Mouse (Mus musculus) heart, postnatal 4 days (tissue): ENCODE measurements around the gene Clnk. TPM values are rescaled to one million over a fixed set of nuclear protein-coding genes. Genes with fewer than 3 reads are reported as not detected.
"Not testable (repeated sequence)": the region's sequence is repeated elsewhere in the genome, so short reads cannot be mapped to it uniquely, and the experiment has no call there.

ENCODE experiments used
- DNase-seq: peaks from one replicate; pipeline ENCODE4 v3.0.0; 2021
- total RNA-seq, 2 experiments: library from RNA; stranded (reverse); gene quantifications; 2 replicates each; pipeline ENCODE4 v1.2.3; 2021

Clnk gene
- total RNA-seq = not detected

GRCm38 (mm10) chr5:38876622-38877021 lies at the start of gene Clnk:
Gene Clnk (minus strand): TSS chr5:38876812.
- no peak for DNase-seq

GRCm38 (mm10) chr5:38905271-38905670 lies 28.7 kb upstream of the Clnk start:
- no peak for DNase-seq

GRCm38 (mm10) chr5:38904528-38905044 lies 28.0 kb upstream of the Clnk start:
- no peak for DNase-seq

GRCm38 (mm10) chr5:38902889-38903288 lies 26.3 kb upstream of the Clnk start:
- DNase-seq = no peak

- peak; percentile 50 for DNase-seq
Observed at GRCm38 (mm10) chr5:38899051-38899450, 22.4 kb upstream of the Clnk start.

GRCm38 (mm10) chr5:38888646-38889045 lies 12.0 kb upstream of the Clnk start:
- no peak for DNase-seq

- DNase-seq = no peak
Observed at GRCm38 (mm10) chr5:38886623-38887275, 10.1 kb upstream of the Clnk start.

GRCm38 (mm10) chr5:38882635-38883034 lies 6.0 kb upstream of the Clnk start:
- DNase-seq = not testable (repeated sequence)

GRCm38 (mm10) chr5:38881728-38882620 lies 5.4 kb upstream of the Clnk start:
- peak; percentile 17 for DNase-seq

GRCm38 (mm10) chr5:38881416-38881727 lies 4.8 kb upstream of the Clnk start:
- DNase-seq = no peak

GRCm38 (mm10) chr5:38879989-38880706 lies 3.5 kb upstream of the Clnk start:
- DNase-seq = peak; percentile 17

GRCm38 (mm10) chr5:38875403-38875802 lies 1.2 kb downstream of the Clnk start:
- no peak for DNase-seq

- no peak for DNase-seq
Observed at GRCm38 (mm10) chr5:38874931-38875330, 1.7 kb downstream of the Clnk start.

- no peak for DNase-seq
Observed at GRCm38 (mm10) chr5:38872906-38873305, 3.7 kb downstream of the Clnk start.

- DNase-seq = no peak
Observed at GRCm38 (mm10) chr5:38871591-38871990, 5.0 kb downstream of the Clnk start.

GRCm38 (mm10) chr5:38870485-38870884 lies 6.1 kb downstream of the Clnk start:
- DNase-seq = no peak

- DNase-seq = no peak
Observed at GRCm38 (mm10) chr5:38869976-38870375, 6.6 kb downstream of the Clnk start.

GRCm38 (mm10) chr5:38864624-38865023 lies 12.0 kb downstream of the Clnk start:
- no peak for DNase-seq

- DNase-seq = no peak
Observed at GRCm38 (mm10) chr5:38863029-38863428, 13.6 kb downstream of the Clnk start.

GRCm38 (mm10) chr5:38862288-38862985 lies 14.2 kb downstream of the Clnk start:
- DNase-seq = no peak

GRCm38 (mm10) chr5:38858015-38858721 lies 18.4 kb downstream of the Clnk start:
- no peak for DNase-seq

- no peak for DNase-seq
Observed at GRCm38 (mm10) chr5:38857591-38857990, 19.0 kb downstream of the Clnk start.
